Mouse (Mus musculus): Measurements from ENCODE around the gene Gpr155. TPM values are rescaled to one million over a fixed set of nuclear protein-coding genes. Genes with fewer than 3 reads are reported as not detected.

The Gpr155 gene
- polyA plus RNA-seq, 1 experiment: 3.6 TPM

GRCm38 (mm10) chr2:73313117-73313501, 73.3 kb downstream of the Gpr155 start:
- WGBS: 47% methylated on average over 14 of the region's 14 CpGs
- Histone ChIP-seq H3K27me3 (ENCODE audit: control insufficient read depth, insufficient read depth, low read length) (no peaks in the 10 kb centered on the region), H3K36me3 (ENCODE audit: control insufficient read depth, insufficient read depth, low read length) (peaks cover 14% of the 10 kb centered on the region), H3K27ac (ENCODE audit: insufficient read depth, low read length) (peak overlapping the region; percentile 23; the same call in 1 of the 2 replicates), H3K4me1 (ENCODE audit: control insufficient read depth, insufficient read depth, insufficient read length) (peaks cover 3% of the 10 kb centered on the region; the same call in 1 of the 2 replicates), H3K4me3 (ENCODE audit: extremely low read depth, insufficient read depth, insufficient read length) (peak overlapping the region; percentile 51)
- peak; percentile 3 to 22 for DNase-seq (ENCODE audit: low read depth in 1 of 2, low spot score in 2 of 2)
- no peak for TF ChIP-seq POLR2A (IDR thresholded peaks at IDR 0.05; ENCODE audit: low read depth, low read length)
- no peak for TF ChIP-seq CTCF (IDR thresholded peaks at IDR 0.05; ENCODE audit: extremely low read depth, insufficient read depth, insufficient read length, insufficient replicate concordance)

- peaks cover 3% of the 10 kb centered on the region; the same call in 1 of the 2 replicates for H3K4me1 ChIP-seq (ENCODE audit: control insufficient read depth, insufficient read depth, insufficient read length)
- peak within 1 kb of the TSS; percentile 81 for H3K27ac ChIP-seq (ENCODE audit: insufficient read depth, low read length)
- TF ChIP-seq POLR2A (IDR thresholded peaks at IDR 0.05; ENCODE audit: low read depth, low read length) (peak; percentile 90), CTCF (IDR thresholded peaks at IDR 0.05; ENCODE audit: extremely low read depth, insufficient read depth, insufficient read length, insufficient replicate concordance) (no peak)
- no peaks in the 10 kb centered on the region for H3K27me3 ChIP-seq (ENCODE audit: control insufficient read depth, insufficient read depth, low read length)
- peaks cover 16% of the 10 kb centered on the region for H3K36me3 ChIP-seq (ENCODE audit: control insufficient read depth, insufficient read depth, low read length)
- WGBS: under 1% methylated on average over 64 of the region's 64 CpGs
- peak within 1 kb of the TSS; percentile 83 for H3K4me3 ChIP-seq (ENCODE audit: extremely low read depth, insufficient read depth, insufficient read length)
- DNase-seq (ENCODE audit: low read depth in 1 of 2, low spot score in 2 of 2): peak; percentile 95 to 96
Measured at GRCm38 (mm10) chr2:73312152-73313116, 73.9 kb downstream of the Gpr155 start, which contains the start of the genes Scrn3 and Cir1. Gene Scrn3 (plus strand): TSS chr2:73312601. Gene Cir1 (minus strand): TSS chr2:73312701.

GRCm38 (mm10) chr2:73306006-73306405, 80.4 kb downstream of the Gpr155 start:
- Histone ChIP-seq H3K27ac (ENCODE audit: insufficient read depth, low read length) (no peak overlapping the region), H3K4me1 (ENCODE audit: control insufficient read depth, insufficient read depth, insufficient read length) (no peaks in the 10 kb centered on the region), H3K36me3 (ENCODE audit: control insufficient read depth, insufficient read depth, low read length) (peaks cover 41% of the 10 kb centered on the region), H3K4me3 (ENCODE audit: extremely low read depth, insufficient read depth, insufficient read length) (no peak overlapping the region), H3K27me3 (ENCODE audit: control insufficient read depth, insufficient read depth, low read length) (no peaks in the 10 kb centered on the region)
- 96% methylated on average over 7 of the region's 7 CpGs for WGBS
- DNase-seq (ENCODE audit: low read depth in 1 of 2, low spot score in 2 of 2): no peak
- TF ChIP-seq CTCF (IDR thresholded peaks at IDR 0.05; ENCODE audit: extremely low read depth, insufficient read depth, insufficient read length, insufficient replicate concordance) (no peak), POLR2A (IDR thresholded peaks at IDR 0.05; ENCODE audit: low read depth, low read length) (no peak)

- WGBS: 95% methylated on average over 5 of the region's 5 CpGs
Measured at GRCm38 (mm10) chr2:73304506-73304905, 81.9 kb downstream of the Gpr155 start.

GRCm38 (mm10) chr2:73302722-73303121, 83.7 kb downstream of the Gpr155 start:
- DNase-seq (ENCODE audit: low read depth in 1 of 2, low spot score in 2 of 2): no peak
- Histone ChIP-seq H3K36me3 (ENCODE audit: control insufficient read depth, insufficient read depth, low read length) (peaks cover 32% of the 10 kb centered on the region), H3K27ac (ENCODE audit: insufficient read depth, low read length) (no peak overlapping the region), H3K4me1 (ENCODE audit: control insufficient read depth, insufficient read depth, insufficient read length) (no peaks in the 10 kb centered on the region), H3K27me3 (ENCODE audit: control insufficient read depth, insufficient read depth, low read length) (no peaks in the 10 kb centered on the region), H3K4me3 (ENCODE audit: extremely low read depth, insufficient read depth, insufficient read length) (no peak overlapping the region)
- 92% methylated on average over 9 of the region's 9 CpGs for WGBS
- TF ChIP-seq CTCF (IDR thresholded peaks at IDR 0.05; ENCODE audit: extremely low read depth, insufficient read depth, insufficient read length, insufficient replicate concordance) (no peak), POLR2A (IDR thresholded peaks at IDR 0.05; ENCODE audit: low read depth, low read length) (no peak)

More at GRCm38 (mm10) chr2:73304506-73304905, 81.9 kb downstream of the Gpr155 start:
- H3K4me1 ChIP-seq (ENCODE audit: control insufficient read depth, insufficient read depth, insufficient read length): no peaks in the 10 kb centered on the region
- H3K36me3 ChIP-seq (ENCODE audit: control insufficient read depth, insufficient read depth, low read length): peaks cover 39% of the 10 kb centered on the region
- H3K27me3 ChIP-seq (ENCODE audit: control insufficient read depth, insufficient read depth, low read length): no peaks in the 10 kb centered on the region
- no peak overlapping the region for H3K27ac ChIP-seq (ENCODE audit: insufficient read depth, low read length)
- H3K4me3 ChIP-seq (ENCODE audit: extremely low read depth, insufficient read depth, insufficient read length): no peak overlapping the region
- DNase-seq (ENCODE audit: low read depth in 1 of 2, low spot score in 2 of 2): no peak
- TF ChIP-seq CTCF (IDR thresholded peaks at IDR 0.05; ENCODE audit: extremely low read depth, insufficient read depth, insufficient read length, insufficient replicate concordance) (no peak), POLR2A (IDR thresholded peaks at IDR 0.05; ENCODE audit: low read depth, low read length) (no peak)

- 80% methylated on average over 1 of the region's 1 CpGs for WGBS
- H3K27me3 ChIP-seq (ENCODE audit: control insufficient read depth, insufficient read depth, low read length): no peaks in the 10 kb centered on the region
- DNase-seq (ENCODE audit: low read depth in 1 of 2, low spot score in 2 of 2): no peak
- no peak overlapping the region for H3K27ac ChIP-seq (ENCODE audit: insufficient read depth, low read length)
- TF ChIP-seq POLR2A (IDR thresholded peaks at IDR 0.05; ENCODE audit: low read depth, low read length): no peak
- H3K36me3 ChIP-seq (ENCODE audit: control insufficient read depth, insufficient read depth, low read length): peaks cover 30% of the 10 kb centered on the region
- no peaks in the 10 kb centered on the region for H3K4me1 ChIP-seq (ENCODE audit: control insufficient read depth, insufficient read depth, insufficient read length)
- H3K4me3 ChIP-seq (ENCODE audit: extremely low read depth, insufficient read depth, insufficient read length): no peak overlapping the region
Measured at GRCm38 (mm10) chr2:73301979-73302378, 84.4 kb downstream of the Gpr155 start.

GRCm38 (mm10) chr2:73298841-73299240, 87.5 kb downstream of the Gpr155 start:
- Histone ChIP-seq H3K4me3 (ENCODE audit: extremely low read depth, insufficient read depth, insufficient read length) (no peak overlapping the region), H3K36me3 (ENCODE audit: control insufficient read depth, insufficient read depth, low read length) (peaks cover 22% of the 10 kb centered on the region), H3K4me1 (ENCODE audit: control insufficient read depth, insufficient read depth, insufficient read length) (no peaks in the 10 kb centered on the region), H3K27ac (ENCODE audit: insufficient read depth, low read length) (no peak overlapping the region), H3K27me3 (ENCODE audit: control insufficient read depth, insufficient read depth, low read length) (no peaks in the 10 kb centered on the region)
- DNase-seq (ENCODE audit: low read depth in 1 of 2, low spot score in 2 of 2): no peak
- WGBS: 88% methylated on average over 3 of the region's 3 CpGs
- no peak for TF ChIP-seq CTCF (IDR thresholded peaks at IDR 0.05; ENCODE audit: extremely low read depth, insufficient read depth, insufficient read length, insufficient replicate concordance)
- no peak for TF ChIP-seq POLR2A (IDR thresholded peaks at IDR 0.05; ENCODE audit: low read depth, low read length)

Measured in spleen, adult 2 months (tissue).